Mouse (Mus musculus) heart, adult 11 months (tissue): ENCODE results near the gene Filip1l.
A peak's percentile ranks its signal among the peaks of the same experiment; 100 is the strongest.

ENCODE experiments used
- DNase-seq: peaks from one replicate; pipeline ENCODE4 v3.0.0; 2022

Filip1l gene

DNA sequence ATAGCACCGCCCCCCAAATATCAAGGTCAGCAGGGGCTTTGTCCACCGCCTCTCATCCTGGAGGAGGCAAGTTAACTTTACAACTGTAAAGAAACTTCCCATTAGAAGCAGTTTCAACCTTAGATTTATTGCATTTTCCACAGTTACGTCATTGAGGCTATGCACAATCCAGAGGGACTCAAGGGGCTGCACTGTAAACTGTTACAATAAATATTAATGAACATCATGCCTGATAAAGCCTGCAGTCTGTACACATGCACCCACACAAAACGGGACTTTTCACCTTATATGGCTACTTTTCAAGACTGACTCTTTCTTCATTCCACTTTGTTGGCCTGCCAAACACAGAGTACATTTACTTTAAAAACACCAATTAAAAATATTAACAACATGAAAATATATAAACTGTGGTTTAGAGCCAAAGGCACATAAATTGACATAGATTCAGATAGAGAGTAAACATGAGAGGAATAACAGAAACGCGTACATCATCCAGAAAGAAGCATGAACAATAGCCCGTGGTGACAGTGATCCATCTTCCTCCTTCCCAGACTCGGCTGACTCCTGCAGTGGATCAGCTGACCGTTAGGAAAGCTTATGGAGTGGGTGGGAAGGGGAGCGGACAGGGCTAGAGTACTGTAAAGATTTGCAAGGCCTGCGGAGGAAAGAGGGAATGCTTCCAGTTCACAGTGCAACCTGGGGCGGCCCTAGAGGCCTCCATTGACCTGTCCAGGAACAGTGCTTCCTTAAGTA is 131.3 kb downstream of the Filip1l start:
- peak; percentile 85 for DNase-seq

DNA sequence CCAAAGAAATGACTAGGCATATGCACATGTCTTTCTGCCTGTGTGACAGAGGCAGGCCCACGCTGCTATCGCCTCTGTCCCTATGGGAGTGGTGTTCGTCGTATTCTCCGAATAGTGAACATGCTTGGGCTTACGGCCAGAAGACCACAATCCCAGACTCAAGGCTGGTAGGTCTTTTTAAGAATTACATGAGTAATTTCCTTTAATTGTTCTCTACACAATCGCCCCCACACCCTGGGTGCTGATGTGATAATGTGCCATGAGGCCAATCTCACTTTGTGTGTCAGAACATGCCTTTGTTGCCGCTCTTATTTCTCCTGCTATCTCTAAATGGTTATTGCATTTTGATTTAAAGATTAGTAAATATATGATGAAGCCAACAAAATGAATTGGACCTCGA is 132.4 kb downstream of the Filip1l start:
- peak; percentile 97 for DNase-seq

GRCm38 (mm10) chr16:57486266-57486665 is 133.4 kb downstream of the Filip1l start:
- peak; percentile 35 for DNase-seq

DNA sequence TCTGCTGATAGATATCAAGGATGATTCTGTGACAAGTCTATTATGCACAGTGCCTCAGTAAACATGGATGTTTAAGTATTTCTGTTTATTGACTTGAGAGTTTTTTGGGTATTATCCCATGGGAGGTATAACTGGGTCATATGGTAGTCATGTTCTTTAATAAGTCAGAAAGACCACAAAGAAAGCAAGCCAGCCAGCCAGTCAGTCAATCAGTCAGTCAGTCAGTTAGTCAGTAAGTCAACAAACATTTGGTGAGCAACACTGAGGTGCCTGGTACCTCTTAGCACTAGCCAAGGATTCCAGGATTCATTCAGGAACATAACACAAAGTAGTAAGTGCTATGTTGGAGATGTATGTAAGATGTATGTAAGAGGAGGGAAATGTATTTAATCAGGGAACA is 135.8 kb downstream of the Filip1l start:
- DNase-seq: peak; percentile 10

GRCm38 (mm10) chr16:57490691-57491090 is 137.8 kb downstream of the Filip1l start:
- DNase-seq: peak; percentile 52

DNA sequence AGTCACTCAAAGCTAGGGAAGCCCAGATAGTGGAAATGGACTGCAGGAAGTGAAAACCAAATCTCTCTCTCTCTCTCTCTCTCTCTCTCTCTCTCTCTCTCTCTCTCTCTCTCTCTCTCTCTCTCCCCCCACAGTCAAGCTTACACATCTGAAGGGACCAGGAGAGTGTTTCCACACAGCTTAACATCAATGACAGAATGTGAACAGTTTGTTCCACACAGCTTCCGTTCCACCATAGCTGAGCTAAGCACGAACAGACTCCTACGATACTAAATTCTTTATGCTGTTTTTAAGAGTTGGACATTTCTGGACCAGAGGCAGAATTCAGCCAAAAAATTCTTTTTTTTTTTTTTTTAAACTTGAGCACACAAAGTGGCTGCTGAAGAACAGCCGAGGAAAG is 139.0 kb downstream of the Filip1l start:
- peak; percentile 89 for DNase-seq

DNA sequence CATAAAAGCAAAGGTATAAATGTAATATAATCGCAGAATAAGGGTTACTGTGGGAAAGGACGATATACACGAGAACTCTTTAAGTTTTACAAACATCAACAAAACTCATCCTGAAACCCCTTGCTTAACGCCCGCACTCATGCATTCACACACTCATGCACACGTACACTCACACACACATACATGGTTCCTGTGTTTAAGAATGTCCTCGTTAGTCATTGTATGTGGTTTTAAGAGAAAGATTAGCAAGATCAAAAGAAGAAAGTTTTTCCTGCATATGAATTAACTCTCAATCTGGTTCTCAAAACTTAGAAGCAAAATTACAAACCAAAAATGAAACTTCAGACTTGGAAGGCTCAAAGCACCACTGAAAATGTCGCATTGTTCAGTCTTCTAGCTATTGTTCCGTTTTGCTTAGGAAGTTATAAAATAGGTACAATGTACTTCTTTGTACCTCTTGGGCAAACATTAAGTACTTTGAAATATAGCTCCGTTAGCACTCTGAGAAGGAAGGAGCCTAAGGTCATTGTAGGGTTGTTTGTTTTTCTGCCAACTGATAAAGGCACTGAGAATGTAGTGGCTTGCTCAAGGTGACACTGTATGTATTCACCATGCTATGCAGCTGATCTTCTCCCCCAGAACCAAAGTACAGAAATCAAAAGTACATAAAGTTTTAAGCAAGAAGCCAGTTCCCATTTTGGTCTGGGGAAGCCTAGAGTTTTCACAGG is 142.7 kb downstream of the Filip1l start:
- peak; percentile 64 for DNase-seq

GRCm38 (mm10) chr16:57496437-57497173 is 143.7 kb downstream of the Filip1l start:
- DNase-seq: peak; percentile 89

GRCm38 (mm10) chr16:57500851-57501250 is 148.0 kb downstream of the Filip1l start:
- DNase-seq: peak; percentile 41

GRCm38 (mm10) chr16:57502230-57502629 is 149.3 kb downstream of the Filip1l start:
- peak; percentile 80 for DNase-seq

DNA sequence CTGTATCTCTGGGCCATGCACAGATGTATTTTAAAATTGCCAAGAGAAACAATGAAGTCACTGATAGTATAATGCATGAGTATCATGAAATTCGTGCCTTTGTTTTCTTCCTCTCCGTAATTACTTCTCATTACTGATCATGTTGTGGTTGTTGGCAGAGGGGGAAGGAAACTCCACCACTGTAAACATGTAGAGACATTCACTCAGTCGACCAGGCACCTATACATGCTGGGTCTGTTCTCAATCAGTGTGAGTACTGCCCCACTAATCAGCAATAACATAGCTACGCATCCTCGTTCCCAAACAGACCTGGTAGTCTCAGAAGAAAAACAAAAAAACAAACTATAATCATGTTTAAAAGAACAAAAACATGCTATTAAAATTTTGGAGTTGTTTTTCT is 149.9 kb downstream of the Filip1l start:
- DNase-seq: peak; percentile 68

GRCm38 (mm10) chr16:57504728-57505127 is 151.8 kb downstream of the Filip1l start:
- peak; percentile 15 for DNase-seq

GRCm38 (mm10) chr16:57506133-57506532 is 153.2 kb downstream of the Filip1l start:
- peak; percentile 46 for DNase-seq

- DNase-seq: peak; percentile 86
Observed at GRCm38 (mm10) chr16:57508351-57508750, 155.5 kb downstream of the Filip1l start.

DNA sequence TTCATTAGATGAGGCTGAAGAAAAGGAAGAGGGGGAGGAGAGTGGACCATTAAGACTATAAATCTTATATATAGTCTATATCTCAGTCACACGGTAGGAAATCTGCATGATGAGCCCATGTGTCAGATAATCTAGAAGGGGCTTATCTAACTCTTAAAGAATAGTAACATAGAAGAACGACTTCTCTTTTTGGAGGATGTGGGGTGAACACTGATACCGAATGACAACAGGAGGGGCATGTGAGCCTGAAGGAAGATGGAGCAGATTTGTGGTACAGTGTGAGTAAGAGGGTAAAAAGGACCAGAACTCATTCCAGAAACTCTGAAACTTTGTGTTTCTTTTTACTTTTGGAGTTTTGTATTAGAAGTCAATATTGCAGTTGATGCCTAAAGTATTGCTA is 156.2 kb downstream of the Filip1l start:
- DNase-seq: peak; percentile 56

GRCm38 (mm10) chr16:57513562-57513961 is 160.7 kb downstream of the Filip1l start:
- peak; percentile 75 for DNase-seq

- peak; percentile 79 for DNase-seq
Observed at GRCm38 (mm10) chr16:57514371-57514770, 161.5 kb downstream of the Filip1l start.

DNA sequence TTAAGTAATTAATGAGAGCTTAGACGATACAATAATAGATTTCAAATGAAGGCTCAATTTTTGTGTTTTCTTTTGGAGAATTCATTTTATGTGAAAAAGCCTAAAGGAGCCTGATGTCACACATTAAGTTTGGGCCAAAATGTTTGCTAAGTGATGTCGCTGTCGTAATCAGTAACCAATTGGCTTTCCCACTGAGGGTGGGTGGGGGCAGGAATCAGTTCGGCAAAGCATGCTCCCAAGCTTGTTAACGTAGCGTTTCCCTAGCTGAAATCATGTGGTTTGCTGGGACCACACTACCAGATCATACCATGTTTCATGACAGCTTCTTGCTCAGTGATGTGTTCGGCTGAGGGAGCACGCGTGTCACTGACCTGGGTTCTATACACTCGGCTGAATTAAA is 162.7 kb downstream of the Filip1l start:
- peak; percentile 92 for DNase-seq

GRCm38 (mm10) chr16:57525046-57525445 is 172.2 kb downstream of the Filip1l start:
- no peak for DNase-seq

DNA sequence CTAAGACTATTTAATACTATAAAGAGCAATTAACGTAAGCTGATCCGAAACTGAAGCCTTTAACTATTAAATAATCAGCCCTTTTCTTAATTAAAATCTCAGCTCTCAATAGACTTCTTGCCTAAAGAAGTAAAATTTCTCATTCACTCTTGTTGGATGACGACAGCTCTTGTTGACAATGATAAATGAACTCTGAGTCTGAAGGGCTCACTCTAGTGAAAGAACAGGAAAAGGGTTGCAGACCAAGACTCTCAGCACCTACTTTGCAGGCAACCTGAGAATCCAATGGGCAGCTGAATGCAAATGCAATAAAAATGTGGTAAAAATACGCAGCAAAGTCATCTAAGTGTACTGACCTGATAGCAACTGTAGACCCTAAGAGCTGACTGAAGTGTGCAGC is 172.6 kb downstream of the Filip1l start:
- peak; percentile 7 for DNase-seq

DNA sequence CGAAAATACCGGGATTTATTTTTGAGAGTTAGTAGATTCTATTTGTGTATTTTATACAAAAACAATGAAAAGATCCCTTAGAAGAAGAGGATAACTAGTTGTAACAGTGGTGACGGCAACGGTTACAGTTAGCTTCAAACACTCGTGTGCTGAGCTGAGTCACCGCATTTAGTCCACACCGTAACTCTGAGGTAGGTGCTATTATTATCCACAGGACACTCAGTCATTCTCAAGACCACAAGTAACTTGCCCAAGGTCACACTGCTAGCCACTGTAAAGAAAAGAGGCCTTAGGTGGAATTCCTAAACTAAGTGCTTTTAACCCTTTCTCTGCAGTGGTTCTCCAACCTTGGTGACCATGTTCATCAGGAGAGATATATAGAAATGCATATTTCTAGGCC is 174.0 kb downstream of the Filip1l start:
- peak; percentile 83 for DNase-seq

DNA sequence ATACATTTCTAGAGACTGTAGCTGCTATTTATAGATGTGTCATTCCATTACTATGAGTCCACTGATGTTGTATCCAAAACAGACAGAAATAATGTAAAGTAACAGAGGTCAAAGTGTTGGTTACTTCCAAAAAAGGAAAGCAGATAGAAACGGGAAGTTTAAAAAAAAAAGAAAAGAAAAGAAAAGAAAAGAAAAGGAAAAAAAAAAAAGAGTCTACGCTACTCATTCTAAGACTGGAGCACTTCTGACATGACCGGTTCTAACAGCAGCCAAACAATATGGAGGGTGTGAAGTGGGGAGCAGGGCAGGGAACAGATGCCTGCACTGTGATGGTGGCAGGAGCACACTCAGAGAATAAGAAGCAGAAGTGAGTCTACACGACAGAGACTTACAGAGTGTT is 175.6 kb downstream of the Filip1l start:
- no peak for DNase-seq

DNA sequence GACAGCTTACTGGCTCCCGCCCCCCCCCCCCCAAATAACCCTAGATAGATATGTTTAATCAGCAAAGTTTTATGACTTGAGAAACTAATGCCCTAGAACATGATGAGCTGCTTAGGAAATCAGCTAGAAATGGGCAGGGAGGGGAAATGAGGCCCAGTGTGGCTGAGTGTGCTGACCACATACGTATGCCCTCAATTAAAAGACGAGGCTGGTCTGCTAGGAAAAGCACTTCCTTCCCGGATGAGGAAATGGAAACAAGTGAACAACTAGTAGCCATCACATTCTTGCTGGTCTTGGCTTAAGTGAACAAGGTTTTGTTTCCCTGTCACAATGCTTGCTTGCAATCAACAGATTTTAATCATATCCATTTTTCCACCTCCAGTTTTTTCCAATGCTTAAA is 177.7 kb downstream of the Filip1l start:
- DNase-seq: peak; percentile 88

DNA sequence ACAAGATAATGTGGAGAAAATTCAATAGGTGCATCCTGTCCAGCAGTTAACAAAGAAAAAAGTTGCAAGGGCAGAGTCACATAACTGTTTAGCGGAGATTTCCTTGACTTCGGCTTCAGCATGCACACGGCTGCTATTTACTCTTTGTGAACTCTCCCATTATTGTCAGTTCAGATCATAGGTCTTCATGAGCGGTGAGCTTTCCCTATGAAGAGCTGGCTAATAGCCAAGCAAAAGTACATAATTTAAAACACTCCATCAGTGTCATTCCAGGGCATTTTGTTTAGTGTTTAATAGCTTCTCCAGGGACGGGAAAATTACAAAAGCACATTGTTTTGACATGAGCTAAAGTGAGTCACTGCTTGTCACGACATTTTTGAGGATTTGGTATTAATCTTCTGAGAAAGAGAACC is 179.2 kb downstream of the Filip1l start:
- peak; percentile 92 for DNase-seq
